Mouse (Mus musculus) bone marrow, adult 2 months (tissue): Measurements from ENCODE around the gene Bag3.

Experiments
- CTCF ChIP-seq: fragments of 200-500 bp; IDR thresholded peaks from 2 replicates; pipeline ENCODE4 v1.5.1; 2011; ENCODE audit warnings: low read length, control low read depth; ENCODE audit not compliant: control insufficient read depth, insufficient read depth
- POLR2A ChIP-seq: fragments of 200-500 bp; IDR thresholded peaks from 2 replicates; pipeline ENCODE4 v1.6.1; 2011; ENCODE audit warnings: low read depth, mild to moderate bottlenecking, control low read depth, low read length, borderline replicate concordance; ENCODE audit not compliant: control insufficient read depth

DNA sequence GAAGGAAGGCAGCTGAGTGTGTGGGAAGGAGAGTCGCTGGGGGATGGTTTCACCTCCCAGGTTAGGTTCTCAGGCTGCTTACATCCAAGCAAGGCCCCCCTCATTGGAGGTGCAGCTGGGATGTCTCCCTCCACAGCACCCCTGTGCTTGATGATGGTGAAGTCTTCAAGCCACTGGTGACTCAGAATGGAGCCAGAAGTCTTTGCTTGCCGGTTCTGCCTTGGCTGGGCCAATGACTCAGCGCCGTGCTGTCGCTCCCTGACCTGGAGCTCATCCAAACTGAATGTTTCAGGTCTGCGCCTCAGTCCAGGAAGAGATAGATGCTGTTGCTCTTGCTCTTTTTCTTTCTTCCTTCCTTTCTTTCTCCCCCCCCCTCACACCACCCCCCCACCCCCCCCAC is 8.5 kb downstream of the Bag3 start:
- TF ChIP-seq CTCF (no peak), POLR2A (no peak)
